Mouse (Mus musculus) brain, adult 10 weeks (tissue): Measurements from ENCODE around the gene Ip6k2. TPM values are rescaled to one million over a fixed set of nuclear protein-coding genes. Genes with fewer than 3 reads are reported as not detected.

Experiments
- polyA plus RNA-seq: library from polyadenylated mRNA; stranded (reverse); fragments of 350-450 nt; fragmentation: Illumina TruSeq; extraction: RNeasy Lipid Tissue Mini Kit (QIAGEN cat#74804); gene quantifications from one replicate; pipeline ENCODE4 v1.2.3, GENCODE M21; 2015; ENCODE audit warnings: low read depth, low replicate concordance

Ip6k2 gene
- 163 TPM for polyA plus RNA-seq

GRCm38 (mm10) chr9:108783548-108784463 lies at the start of gene Ip6k2:
TSS of gene Ip6k2 (plus strand) at chr9:108783796.

GRCm38 (mm10) chr9:108808163-108808665 lies 24.6 kb downstream of the Ip6k2 start, which contains the start of gene Nckipsd:
TSS of gene Nckipsd (plus strand) at chr9:108808368.

GRCm38 (mm10) chr9:108825820-108826699 lies 42.5 kb downstream of the Ip6k2 start, which contains the start of gene Celsr3:
TSS of gene Celsr3 (plus strand) at chr9:108826320.

GRCm38 (mm10) chr9:108852976-108853375 lies 69.4 kb downstream of the Ip6k2 start, which contains the start of gene Slc26a6:
TSS of gene Slc26a6 (plus strand) at chr9:108853283.

Other genes starting within 250 kb of the Ip6k2 start
- gene Impdh2, start 223.5 kb upstream of the Ip6k2 start, polyA plus RNA-seq: 66.7 TPM
- gene Ndufaf3, start 216.4 kb upstream of the Ip6k2 start, polyA plus RNA-seq: 58.9 TPM
- gene Dalrd3, start 213.9 kb upstream of the Ip6k2 start, polyA plus RNA-seq: 120 TPM
- gene Wdr6, start 205.1 kb upstream of the Ip6k2 start, polyA plus RNA-seq: 78.4 TPM
- gene P4htm, start 186.1 kb upstream of the Ip6k2 start, polyA plus RNA-seq: 93.6 TPM
- gene Arih2, start 134.4 kb upstream of the Ip6k2 start, polyA plus RNA-seq: 39.4 TPM
- gene Slc25a20, start 121.7 kb upstream of the Ip6k2 start, polyA plus RNA-seq: 19.6 TPM
- 37.8 TPM for gene Prkar2a, start 94.5 kb upstream of the Ip6k2 start, polyA plus RNA-seq
- 48.6 TPM for gene Nckipsd, start 24.6 kb downstream of the Ip6k2 start, polyA plus RNA-seq
- 27.4 TPM for gene Celsr3, start 42.5 kb downstream of the Ip6k2 start, polyA plus RNA-seq
- gene Slc26a6, start 69.5 kb downstream of the Ip6k2 start, polyA plus RNA-seq: 14.9 TPM
- gene Tmem89, start 130.8 kb downstream of the Ip6k2 start, polyA plus RNA-seq: not detected
- gene Uqcrc1, start 152.8 kb downstream of the Ip6k2 start, polyA plus RNA-seq: 368 TPM
- 3.4 TPM for gene Col7a1, start 169.8 kb downstream of the Ip6k2 start, polyA plus RNA-seq
- gene Ucn2, start 202.2 kb downstream of the Ip6k2 start, polyA plus RNA-seq: not detected
- 12.8 TPM for gene Pfkfb4, start 208.0 kb downstream of the Ip6k2 start, polyA plus RNA-seq